Mouse (Mus musculus): ENCODE results near the gene Txndc8.

- TF ChIP-seq CTCF (IDR thresholded peaks at IDR 0.05; ENCODE audit: insufficient read depth, low read depth, low read length) (no peak), POLR2A (IDR thresholded peaks at IDR 0.05; ENCODE audit: insufficient read depth, low read depth, low read length) (no peak)
Observed at GRCm38 (mm10) chr4:57952891-57953290, 56.0 kb downstream of the Txndc8 start.

All from olfactory bulb, adult 2 months (tissue).